Mouse (Mus musculus) adrenal gland, postnatal 10 days (tissue): Measurements from ENCODE around the gene Sp6. TPM values are rescaled to one million over a fixed set of nuclear protein-coding genes. Genes with fewer than 3 reads are reported as not detected.

Experiments used
- DNase-seq: peaks from one replicate; pipeline ENCODE4 v3.0.0; 2021; ENCODE audit warnings: mixed read lengths
- microRNA-seq: library from miRNA; unstranded; fragments of <30 nt; microRNA quantifications from one replicate; pipeline ENCODE4 v1.2.0, GENCODE M21; 2021
- total RNA-seq, 2 experiments: library from RNA; stranded (reverse); gene quantifications; 2 replicates each; pipeline ENCODE4 v1.2.3; 2021

Gene Sp6
- total RNA-seq, 2 experiments from 2014 or later: 0.18 to 0.30 TPM

- no peak for DNase-seq
Observed at GRCm38 (mm10) chr11:97063274-97063920, 50.2 kb downstream of the Sp6 start.

- no peak for DNase-seq
Observed at GRCm38 (mm10) chr11:97063921-97064295, 50.7 kb downstream of the Sp6 start.

GRCm38 (mm10) chr11:97065538-97066295 lies 52.5 kb downstream of the Sp6 start:
- no peak for DNase-seq

DNA sequence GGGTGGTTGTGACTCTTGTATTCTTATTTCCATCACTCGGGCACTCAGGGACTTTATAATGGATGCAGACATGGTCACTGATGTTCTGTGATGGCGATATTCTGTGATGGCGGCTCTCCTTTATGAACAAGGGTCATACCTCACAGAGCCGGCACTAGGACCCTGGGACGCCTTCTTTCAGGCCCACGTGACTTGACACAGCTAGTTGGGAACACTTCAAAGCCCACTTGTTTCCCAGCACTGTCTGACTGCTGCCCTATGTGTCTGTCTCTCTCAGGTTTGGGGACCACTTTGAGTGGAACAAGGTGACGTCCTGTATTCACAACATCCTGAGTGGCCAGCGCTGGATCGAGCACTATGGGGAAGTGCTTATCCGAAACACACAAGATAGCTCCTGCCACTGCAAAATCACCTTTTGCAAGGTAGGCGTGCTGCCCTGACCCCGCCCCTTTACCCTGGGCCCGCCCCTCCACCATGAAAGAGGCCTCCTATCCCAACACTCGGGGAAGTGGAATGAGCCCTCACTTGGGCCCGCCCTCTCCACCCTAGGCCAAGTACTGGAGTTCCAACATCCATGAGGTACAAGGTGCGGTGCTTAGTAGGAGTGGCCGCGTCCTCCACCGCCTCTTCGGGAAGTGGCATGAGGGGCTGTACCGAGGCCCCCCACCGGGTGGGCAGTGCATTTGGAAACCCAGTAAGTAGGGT lies 53.6 kb downstream of the Sp6 start:
- DNase-seq: no peak

DNA sequence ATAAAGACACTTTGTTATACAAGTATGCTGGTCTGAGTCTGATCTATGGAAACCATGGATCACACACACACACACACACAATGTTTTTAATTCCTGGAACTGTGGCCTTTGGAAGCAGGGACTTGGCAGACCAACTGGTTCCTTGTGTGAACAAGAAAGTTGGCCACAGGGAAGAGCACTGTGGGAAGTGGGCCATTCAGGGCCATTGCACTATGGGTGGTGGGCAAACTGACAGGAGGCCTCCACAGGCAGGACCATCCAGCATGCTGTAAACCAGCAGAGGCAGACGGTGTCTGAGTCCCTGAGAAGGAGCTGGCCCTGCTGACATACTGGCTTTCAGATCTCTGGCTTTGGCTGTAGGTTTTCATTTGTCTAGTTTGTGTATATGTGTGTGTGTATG lies 56.1 kb downstream of the Sp6 start:
- DNase-seq: no peak

DNA sequence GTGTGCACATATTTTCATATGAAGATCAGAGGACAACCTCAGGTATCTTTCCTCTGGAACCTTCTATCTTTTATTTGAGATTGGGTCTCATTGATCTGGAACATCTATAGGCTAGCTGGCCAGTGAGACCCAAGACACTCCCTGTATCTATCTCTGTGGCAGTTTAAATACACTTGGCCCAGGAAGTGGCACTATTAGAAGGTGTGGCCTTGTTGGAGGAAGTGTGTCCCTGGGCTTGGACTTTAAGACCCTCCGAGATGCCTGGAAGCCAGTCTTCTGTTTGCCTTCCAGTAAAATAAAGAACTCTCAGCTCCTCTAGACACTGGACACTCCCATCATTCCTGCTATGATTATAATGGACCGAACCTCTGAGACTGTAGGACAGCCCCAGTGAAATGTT lies 56.6 kb downstream of the Sp6 start:
- no peak for DNase-seq

DNA sequence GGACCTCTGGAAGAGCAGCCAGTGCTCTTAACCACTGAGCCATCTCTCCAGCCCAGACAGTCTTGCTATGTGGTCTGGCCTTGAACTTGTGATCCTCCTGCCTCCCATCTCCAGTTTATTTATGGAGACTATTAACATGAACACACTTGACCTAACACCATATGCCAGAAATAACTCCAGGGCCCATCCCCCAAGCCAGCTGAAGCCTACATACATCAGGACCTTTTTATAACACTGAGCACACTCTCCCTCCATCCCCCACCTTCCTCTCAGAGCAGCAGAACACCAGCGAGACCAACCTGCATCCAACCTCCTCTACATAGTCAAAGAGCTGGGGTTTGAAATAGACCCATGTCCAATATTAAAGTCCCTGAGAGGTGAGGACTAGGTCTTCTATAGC lies 57.9 kb downstream of the Sp6 start:
- no peak for DNase-seq

DNA sequence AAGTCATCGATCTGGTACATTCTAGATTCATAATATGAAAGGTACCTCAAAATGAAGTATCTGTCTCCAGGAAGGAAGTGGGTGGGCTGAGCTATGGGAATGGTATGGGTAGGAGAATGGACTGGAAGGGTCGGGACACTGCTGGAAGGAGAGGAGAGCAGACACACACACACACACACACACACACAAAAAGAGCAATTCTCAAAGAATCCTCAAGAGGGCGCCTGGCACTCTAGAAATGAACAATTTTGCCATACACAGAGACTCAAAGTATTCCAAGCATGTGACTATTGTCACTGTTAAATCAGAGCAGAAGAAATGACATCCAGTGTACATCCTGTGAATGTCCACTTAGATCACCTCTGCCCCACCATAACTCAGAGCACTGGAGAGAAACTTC lies 59.3 kb downstream of the Sp6 start:
- peak; percentile 55 for DNase-seq

DNA sequence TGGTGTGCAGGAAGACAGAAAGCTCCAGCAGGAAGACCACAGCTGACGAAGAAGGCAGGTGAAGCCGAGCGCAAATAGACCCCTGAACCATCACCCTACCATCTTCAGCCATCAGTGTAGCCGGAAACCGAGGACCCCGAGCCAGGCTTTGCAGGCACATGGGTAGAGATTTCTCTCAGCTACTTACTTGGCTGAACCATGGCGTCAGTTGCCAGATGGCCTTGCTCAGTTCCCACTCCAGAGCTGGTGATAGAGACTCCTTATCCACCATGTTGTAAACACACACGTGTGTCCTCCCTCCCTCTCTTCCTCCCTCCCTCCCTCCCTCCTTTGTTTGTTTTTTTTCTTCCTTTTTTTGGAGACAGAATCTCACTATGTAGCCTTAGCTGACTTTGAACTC lies 61.0 kb downstream of the Sp6 start:
- DNase-seq: no peak

Small RNA genes within 50 kb of the gene (microRNA-seq; reads per million reads assigned to microRNA genes)
- gene Mir8103: not detected

Other genes with a start within 250 kb of the Sp6 start
- gene Snx11, start 235.8 kb upstream of the Sp6 start, total RNA-seq: 10 to 100 TPM; 19.2 to 22.9 TPM
- 10 to 100 TPM; 64.9 to 73.1 TPM for gene Cbx1, start 224.3 kb upstream of the Sp6 start, total RNA-seq
- 100 to 1,000 TPM; 300 to 307 TPM for gene Nfe2l1, start 183.4 kb upstream of the Sp6 start, total RNA-seq
- 10 to 100 TPM; 45.5 to 50.3 TPM for gene Copz2, start 163.5 kb upstream of the Sp6 start, total RNA-seq
- 10 to 100 TPM; 54.1 to 54.9 TPM for gene Cdk5rap3, start 96.9 kb upstream of the Sp6 start, total RNA-seq
- gene Prr15l, start 85.3 kb upstream of the Sp6 start, total RNA-seq: under 1 TPM; 0.24 to 0.66 TPM
- 10 to 100 TPM; 29.1 to 32.5 TPM for gene Pnpo, start 69.4 kb upstream of the Sp6 start, total RNA-seq
- 10 to 100 TPM; 14.3 to 16.3 TPM for gene Sp2, start 30.4 kb upstream of the Sp6 start, total RNA-seq
- 10 to 100 TPM; 22.5 to 25.9 TPM for gene Scrn2, start 16.5 kb downstream of the Sp6 start, total RNA-seq
- 1 to 10 TPM; 1.0 to 1.1 TPM for gene Lrrc46, start 28.0 kb downstream of the Sp6 start, total RNA-seq
- gene Mrpl10, start 28.2 kb downstream of the Sp6 start, total RNA-seq: 100 to 1,000 TPM; 137 to 139 TPM
- gene Osbpl7, start 37.2 kb downstream of the Sp6 start, total RNA-seq: 10 to 100 TPM; 10.2 to 13.2 TPM
- under 1 TPM; 0.21 to 0.64 TPM for gene Tbx21, start 101.9 kb downstream of the Sp6 start, total RNA-seq
- 10 to 100 TPM; 20.9 to 25.4 TPM for gene Tbkbp1, start 138.1 kb downstream of the Sp6 start, total RNA-seq
- 100 to 1,000 TPM; 109 to 115 TPM for gene Kpnb1, start 174.5 kb downstream of the Sp6 start, total RNA-seq